Mouse (Mus musculus) gastrocnemius, postnatal 10 days (tissue): ENCODE measurements around the gene Kansl3. TPM values are rescaled to one million over a fixed set of nuclear protein-coding genes. Genes with fewer than 3 reads are reported as not detected.

Experiments used
- DNase-seq: peaks from one replicate; pipeline ENCODE4 v3.0.0; 2021; ENCODE audit warnings: mixed read lengths
- long read RNA-seq, 2 experiments: library from polyadenylated mRNA; stranded (forward); transcript quantifications; one replicate each; pipeline ENCODE4 v2.0.0; 2021
- total RNA-seq, 2 experiments: library from RNA; stranded (reverse); gene quantifications; 2 replicates each; pipeline ENCODE4 v1.2.3; 2021

The Kansl3 gene
- 10 to 100 TPM; 28.4 to 36.9 TPM for total RNA-seq
- long read RNA-seq, experiment 1, full-length matches to known transcripts: 7 of 43 reads
- long read RNA-seq, experiment 1, partial matches to known transcripts: 13 of 43 reads
- long read RNA-seq, experiment 1, other reads (novel, unspliced or antisense): 23 of 43 reads
- long read RNA-seq, experiment 2, full-length matches to known transcripts: 5 of 31 reads
- long read RNA-seq, experiment 2, partial matches to known transcripts: 10 of 31 reads
- long read RNA-seq, experiment 2, other reads (novel, unspliced or antisense): 16 of 31 reads

DNA sequence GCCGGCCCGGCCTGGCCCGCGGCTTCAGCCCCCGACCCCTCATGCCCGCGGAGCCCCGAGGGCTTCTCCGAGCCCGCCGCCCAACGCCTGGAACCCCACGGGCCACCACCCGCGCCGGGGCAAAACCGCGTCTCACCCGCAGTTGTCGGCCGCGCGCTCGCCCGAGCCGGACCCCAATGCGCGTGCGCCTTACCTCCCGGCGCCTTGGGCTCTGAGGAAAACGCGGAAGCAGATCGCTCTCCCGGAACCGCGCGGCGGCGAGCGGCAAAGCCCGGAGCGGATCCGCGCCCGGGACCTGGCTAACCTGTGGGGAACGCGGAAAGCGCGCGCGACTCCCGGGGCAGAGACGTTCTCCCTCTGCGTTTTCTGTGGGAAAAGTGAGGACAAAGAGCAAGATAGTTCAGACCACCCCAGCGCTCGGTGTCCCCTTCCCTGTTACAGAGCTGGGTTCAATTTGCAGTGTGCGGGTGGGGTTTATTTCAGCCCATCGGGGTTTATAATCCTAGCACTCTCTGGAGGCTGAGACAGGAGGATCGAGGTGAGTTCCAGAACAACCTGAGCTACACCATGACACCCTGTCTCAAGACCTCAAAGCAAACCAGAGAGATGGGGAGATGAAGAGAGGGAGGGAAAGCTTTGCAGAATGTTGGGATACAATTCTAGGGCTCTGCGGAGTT, at the start of gene Kansl3:
Gene Kansl3, minus strand, starts transcription at position 213 of the 677 bp plus-strand sequence.
- DNase-seq: peak; percentile 94

DNA sequence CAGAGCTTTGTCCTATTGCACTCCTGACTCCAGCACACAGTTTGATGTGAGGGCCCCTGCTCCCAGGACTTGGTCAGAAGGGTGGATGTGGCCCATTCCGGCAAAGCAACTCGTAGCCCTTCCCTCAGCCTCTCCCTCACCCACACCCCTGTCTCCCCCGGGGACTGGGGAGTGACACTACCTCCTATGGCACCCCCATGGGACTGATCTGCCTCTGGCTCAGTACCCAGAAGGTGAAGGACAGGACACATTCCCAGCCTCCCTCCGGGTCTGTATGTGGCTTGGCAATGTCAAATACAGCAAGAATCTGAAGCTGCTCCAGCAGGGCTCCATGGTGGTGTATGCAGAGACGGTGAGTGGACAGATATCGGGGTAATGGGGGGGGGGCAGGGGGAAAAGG, 35.5 kb upstream of the Kansl3 start:
- no peak for DNase-seq

DNA sequence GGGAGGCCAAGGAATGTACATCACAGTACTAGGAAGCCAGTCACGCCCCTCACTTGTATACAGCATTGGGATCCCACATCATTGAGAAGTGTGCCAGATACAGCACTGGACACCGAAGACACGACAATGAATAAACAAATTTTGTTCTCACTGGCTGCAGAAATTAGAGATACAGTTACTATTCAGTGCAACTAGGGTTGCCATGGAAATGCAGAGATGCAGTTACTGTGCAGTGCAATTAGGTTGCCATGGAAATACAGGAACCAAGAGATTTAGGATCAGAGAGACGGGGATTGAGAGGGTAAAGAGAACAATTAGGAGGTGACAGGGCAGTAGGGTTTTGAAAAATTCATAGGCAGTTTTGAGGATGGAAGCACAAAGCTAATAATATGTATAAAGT, 32.5 kb upstream of the Kansl3 start:
- no peak for DNase-seq

DNA sequence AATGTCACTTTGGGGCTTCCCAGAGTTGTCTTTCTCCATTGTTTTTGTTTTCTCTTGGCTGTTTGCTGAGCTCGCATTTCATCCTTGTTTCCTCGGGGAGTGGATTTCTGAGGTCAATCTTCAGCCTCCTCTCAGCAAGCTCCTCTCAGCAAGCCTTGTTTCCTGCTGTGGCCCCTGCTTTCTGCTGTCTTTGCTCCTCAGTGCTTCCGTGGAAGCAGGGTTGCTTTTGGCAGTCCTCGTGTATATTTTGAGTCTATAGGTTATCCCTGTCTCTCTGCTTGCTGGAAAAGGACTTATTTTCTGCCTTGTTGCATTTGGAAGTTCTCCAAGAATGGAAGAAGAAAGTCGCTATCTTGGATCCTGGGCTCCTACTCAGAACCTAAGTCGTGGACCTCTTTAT, 28.1 kb upstream of the Kansl3 start:
- no peak for DNase-seq

DNA sequence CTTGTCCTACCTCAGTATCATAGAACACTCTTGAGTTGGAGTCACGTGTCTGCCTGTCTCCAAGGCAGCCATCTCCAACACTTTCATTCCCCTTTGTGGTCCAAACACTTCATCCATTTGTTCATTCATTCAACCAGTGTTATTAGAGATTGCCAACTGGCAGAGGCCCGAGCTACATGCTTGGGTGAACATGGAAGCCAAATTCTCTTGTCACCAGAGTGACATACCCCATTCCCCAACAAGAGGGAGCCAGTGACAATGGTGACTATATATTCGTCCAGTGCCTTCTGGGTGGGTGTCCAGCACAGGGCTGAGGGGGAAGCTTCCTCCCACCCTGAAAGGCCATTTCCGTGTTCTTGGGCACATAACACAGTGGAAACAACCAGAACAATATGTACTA, 10.6 kb upstream of the Kansl3 start:
- DNase-seq: no peak

DNA sequence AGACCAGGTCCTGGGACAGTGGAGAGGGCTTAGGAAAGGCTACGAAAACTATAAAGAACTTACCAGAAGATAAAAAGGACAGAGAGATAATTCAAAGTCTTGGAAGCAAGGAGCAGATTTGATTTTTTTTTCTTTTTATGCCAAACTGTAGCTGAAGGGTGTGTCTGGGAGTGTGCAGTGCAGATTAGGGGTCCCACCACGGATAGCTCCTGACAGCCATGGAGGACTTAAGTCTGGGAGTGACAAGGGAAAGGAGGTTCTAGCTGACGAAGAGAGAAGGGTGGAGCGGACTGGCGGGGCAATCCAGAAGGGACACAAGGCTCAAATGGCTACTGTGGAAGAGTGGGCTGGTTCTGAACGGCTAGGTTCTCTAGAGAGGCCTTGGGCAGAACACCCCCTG, 9.9 kb upstream of the Kansl3 start:
- no peak for DNase-seq

DNA sequence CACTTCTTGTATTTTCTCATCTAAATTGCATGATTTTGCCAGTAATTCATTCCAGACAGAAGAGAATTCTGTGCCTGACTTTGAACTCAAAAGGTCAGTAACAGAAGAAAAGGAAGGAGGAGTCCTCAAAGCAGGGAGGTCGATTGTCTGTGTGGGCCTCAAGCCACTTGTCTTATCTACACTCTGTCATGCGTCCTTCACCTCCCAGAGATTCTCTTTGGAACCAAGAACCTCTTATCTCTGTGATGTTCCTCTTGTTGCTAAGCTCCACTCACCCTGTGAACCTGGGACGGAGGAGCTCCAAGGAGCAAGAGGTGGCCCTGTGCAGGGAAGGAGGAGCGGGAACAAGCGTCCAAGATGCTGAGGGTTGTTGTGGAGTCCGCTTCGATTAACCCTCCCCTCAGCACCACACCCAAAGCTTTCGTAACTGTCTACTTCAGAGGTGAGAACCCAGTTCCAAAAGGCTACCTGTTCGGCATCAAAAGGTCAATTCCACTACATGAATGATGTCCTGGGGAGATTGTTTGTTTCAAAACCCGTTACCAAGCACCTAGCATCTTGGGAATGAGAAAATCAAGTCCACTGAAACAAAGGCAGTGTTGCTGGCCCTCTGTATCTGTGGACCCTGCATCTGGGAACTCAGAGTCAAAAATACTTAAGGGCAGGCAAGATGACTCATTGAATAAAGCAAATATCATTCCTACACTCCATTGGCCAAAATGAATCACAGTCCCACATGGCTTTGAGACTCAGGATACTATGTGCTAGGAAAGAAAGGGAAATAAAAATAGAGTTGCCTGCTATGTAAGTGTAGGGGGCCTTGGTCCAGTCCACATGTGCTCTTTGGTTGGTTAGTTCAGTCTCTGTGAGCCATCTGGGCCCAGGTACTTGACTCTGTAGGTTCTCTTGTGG, 3.2 kb upstream of the Kansl3 start, which contains the start of gene Fer1l5:
Gene Fer1l5, plus strand, starts transcription at position 358 of the 912 bp plus-strand sequence.
- no peak for DNase-seq

DNA sequence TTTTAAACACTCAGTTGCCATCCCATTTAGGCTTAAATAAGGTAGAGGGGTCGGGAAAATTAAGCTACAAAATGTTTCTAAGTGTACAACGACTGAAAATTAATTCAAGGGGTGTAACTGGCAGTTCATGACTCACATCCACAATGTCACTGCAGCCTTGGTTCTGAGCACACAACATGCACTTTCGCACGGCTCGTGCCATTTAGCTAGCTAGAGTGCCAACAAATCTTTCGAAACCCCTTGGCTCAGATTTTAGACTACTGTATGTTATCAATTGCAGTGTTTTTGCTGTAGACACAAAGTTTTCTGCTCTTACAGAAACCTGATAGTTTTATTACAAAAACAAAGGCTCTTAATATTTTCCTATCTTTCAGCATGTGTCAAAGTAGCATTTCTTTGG, 1.9 kb upstream of the Kansl3 start:
- DNase-seq: no peak

DNA sequence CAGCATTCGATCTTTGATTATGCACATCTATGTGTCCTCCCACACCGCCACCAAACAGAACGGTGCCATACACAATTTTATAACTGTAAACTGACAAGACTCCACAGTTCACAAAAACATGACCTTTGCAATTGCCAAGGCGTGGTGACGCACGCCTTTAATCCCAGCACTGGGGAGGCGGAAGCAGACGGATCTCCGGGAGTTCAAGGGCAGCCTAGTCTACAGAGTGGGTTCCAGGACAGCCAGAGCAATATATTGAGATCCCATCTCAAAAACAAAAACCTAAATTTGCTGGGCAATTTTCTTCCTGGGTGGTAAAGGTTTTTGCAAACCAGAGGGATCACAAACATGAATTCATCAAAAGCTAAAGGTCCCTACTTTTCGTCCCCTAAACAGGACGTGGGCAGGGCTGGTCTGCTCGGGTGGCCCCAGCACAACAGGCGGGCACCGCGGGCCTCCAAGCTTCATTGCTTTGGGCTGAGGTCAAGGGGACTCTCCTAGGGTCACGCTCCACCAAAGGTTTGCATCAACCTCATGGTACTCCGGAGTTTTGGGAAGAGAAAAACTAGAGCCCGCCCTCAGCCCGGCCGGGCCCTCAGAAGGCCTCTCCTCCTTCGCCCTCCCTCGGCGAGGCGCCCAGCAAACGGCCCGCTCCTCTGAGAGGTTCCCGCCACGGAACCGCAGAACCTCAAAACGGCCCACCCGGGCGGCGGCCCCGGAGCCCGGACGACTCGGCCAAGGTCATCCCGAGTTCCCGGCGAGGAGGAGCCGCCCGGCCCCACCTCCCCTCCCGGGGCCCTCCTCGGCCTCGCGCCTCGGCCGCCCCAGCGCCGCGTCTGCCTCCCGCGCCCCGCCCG, 641 bp downstream of the Kansl3 start:
- peak; percentile 70 for DNase-seq

DNA sequence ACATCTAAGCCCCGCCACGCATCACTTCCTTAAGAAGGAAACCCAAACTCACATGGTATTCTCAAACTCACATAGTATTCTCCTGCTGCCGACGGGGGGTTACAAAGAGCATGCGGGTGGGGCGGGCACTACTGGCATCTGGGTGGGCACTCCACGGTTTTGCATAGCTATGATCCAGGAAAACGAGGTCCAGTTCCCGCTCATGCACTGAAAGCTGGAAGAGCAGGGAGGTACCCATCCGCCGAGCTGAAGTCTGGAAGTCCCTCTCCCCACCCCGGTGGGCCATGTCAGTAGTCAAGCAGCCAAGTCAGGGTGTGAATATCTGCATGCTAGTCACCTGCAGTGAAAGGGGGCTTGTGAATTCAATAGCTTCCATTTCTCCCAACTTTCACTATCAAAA, 1.3 kb downstream of the Kansl3 start:
- no peak for DNase-seq

DNA sequence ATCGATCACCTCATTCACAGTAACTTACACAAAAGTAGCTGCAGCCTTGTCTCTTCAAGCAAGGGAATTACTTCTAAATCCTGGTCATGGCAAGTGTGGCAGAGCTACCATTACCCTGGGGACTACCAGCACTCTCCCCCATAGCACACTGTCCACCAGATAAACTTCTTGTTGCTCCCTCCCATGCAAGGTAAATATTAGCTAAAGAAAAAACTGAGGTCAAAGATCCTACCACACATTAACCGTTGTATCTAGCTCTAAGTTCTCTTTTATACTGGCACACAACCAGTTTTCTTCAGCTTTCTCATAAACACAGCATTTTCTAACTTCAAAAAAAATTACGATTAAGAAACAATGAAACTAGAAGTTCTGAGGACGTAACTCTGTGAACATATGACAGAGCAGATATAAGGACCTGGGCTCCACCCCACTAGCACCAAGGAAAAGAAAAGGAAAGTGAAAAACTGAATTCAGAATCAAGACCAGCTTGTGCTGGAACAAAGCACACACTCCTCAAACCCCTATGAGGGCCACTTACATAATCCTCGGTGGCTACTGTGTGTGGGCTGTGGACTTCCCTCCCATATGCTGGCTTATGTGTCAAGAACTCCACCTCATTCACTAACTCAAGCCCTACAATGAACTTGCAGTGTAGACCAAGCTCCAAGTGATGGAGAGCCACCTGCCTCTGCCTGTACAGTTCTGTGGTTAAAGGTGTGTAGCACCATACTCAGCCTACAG, 11.9 kb downstream of the Kansl3 start:
- DNase-seq: no peak

DNA sequence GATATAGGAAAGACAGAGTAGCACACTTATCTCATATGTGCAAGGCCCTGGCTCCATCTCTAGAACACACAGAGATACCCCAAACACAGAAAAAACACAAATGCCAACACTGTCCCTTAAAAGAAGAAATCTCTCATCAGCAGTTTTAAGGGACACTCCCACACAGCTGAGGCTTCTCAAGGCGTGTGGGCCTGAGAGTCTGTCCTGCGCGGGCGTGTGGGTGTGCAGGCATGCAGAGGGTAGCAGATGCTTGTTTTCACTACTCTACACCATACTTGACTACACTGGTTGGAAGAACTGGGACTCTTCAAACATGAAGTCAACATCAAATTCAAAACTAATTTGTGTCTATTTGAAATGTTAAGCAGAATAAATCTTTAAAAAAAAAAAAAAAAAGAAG, 16.6 kb downstream of the Kansl3 start:
- DNase-seq: no peak

DNA sequence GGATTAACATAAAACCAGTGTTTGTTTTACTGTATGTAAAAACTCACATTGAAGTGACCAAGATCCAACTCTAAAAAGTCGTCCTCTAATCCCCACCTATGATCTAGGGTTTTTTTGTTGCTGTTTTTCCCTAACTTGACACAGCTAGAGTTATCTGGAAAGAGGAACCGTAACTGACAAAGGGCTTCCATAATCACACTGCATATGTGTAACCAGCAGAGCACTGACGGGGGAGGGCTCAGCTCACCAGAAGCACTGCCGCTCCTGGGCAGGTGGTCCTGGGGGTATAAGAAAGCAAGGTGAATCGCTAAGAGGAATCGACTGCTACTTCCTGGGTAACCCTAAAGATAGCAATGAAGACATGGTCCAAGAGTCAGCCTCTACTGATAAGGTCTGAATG, 26.4 kb downstream of the Kansl3 start:
- DNase-seq: no peak

DNA sequence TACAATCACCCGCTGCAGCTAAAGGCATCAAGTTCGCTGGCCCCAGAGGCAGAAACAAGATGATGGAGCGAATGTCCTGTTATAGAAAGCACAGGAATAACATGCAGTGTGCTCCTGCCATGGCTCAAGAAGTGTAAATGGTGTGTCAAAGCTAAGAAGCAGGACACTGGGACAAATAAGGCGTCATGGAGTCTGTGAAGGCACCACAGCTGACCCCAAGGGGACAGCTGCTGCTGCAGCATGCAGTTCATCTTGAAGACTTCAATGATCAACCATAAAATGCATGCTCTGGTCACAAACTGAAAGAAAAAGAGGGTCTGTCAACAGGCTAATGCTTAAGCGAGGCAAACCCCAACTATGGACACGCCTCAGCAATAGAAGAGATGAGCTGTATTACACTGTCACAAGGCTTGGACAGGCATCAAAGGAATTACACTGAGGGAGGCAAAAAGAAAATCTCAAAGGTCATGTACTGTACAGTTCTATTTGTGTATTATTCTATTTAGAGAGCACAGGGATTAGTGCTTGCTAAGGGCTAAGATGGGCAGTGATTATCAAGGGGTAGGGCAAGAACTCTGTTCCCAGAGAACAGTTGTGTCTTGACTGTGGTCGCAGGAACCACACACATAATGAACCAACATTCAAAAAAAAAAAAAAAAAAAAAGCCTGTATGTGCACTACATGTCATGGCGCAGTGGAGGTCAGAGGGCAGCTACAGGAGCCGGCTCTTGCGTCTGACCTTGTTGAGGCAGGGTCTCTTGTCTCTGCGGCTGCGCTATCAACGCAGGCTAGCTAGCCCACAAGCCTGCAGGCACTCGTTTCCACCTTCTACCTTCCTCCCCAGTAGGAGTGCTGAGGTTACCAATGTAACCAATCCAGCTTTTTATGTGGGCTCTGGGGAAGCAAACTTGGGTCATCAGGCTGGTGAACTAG, 35.8 kb downstream of the Kansl3 start:
- no peak for DNase-seq

DNA sequence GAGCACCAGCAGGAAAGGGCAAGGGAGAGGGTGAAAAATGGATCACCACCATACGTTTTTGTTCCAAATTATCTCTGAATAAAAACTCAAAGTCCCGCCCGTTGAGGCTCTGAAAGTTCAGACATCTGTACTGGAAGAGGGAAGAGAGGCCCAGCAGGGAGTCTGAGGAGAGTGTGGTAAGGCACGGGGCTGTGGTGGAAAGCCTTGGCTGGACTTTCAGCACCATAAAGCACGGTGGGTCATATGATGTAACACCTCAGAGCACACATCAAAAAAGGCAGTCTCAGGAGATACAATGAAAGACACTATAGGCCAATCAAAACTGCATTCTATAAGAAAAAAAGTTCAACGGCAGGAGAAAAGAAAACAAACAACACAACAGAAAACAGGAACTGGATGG, 37.2 kb downstream of the Kansl3 start:
- no peak for DNase-seq

DNA sequence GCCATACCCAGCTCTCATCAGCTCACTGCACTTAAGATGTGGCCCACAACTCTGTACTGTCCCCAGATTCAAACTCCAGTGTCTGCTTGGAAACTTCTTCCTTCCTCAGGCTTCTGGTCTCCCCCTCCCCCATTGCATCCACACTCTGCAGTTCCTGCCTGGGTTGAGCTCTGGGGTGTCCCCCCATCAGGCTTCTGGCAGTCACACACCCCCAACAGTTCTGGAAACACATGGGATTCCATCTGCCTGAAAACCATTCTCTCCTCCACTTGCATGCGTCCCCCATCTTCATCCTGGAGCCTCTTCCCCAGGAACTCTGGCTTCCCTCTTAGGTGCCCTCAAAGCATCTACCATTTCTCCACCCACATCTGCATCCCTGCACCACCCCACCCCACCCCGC, 42.2 kb downstream of the Kansl3 start:
- no peak for DNase-seq

DNA sequence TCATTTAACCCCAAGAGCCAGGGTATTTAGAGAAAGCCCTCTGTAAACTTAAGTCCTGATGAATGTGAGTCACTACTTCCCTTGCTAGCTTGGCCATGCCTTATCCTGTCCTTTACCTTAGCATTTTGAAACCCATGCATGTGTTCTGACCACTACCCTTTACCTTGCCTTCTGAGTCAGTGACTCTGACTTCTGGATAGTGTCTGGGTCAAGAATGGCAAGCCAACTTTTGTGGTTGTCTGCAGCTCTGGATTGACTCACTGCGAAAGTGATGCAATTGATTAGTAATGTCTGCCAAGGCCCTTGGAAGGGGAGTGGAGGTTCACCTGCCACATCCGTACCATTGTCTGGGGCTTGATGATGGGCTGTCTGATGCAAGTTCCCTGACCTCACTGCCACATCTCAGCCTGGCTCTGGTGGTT, 43.1 kb downstream of the Kansl3 start:
- no peak for DNase-seq

DNA sequence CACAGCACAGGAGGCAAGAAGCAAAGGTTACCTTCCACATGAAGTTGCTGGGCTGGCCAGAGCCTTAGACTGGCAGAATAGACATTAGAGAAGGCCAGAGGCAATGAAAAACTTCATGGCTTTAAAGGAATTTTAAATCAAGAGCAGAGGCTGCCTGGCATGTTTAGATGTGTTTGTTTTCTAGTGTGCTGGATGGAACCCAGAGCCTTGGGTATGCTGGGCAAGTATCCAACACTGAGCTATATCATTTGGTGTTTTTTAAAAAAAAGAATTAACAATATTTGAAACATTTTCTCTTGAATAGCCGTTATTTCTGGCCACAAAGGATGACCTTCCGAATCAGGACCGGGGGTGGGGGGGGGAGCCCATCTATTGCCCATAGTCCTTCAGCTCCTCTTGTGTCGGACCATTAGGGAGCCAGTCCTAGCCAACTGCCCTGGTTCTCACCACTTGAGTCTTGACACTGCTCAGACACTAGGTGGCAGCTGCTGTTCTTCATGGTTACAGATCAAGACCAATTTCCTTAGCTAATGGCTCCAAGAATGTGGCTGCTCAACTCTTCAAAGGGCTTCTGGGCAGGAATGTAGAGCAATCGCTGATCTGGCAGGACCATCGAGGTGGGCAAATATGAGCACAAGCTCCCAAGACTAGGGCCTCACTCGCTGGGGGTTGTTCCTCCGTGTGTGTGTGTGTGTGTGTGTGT, 45.1 kb downstream of the Kansl3 start:
- no peak for DNase-seq

DNA sequence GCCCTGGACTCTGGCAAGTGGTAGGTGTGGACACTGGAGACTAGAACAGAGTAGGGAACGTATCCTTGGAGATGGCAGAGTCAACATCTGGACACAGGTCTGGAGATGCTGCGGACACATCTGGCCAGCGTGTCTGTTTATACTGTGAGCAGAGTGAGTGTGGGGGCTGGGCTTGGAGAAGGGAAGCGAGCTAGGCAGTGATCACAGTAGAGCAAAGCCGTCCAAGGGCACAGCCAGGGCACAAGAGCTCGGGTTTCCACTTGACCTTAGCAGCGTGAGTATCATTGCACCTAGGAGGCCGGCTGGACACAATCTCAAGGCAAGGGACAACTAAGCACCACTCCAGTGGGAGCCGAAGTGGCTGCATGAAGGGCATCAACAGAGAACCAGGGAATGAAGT, 45.9 kb downstream of the Kansl3 start:
- no peak for DNase-seq
